In the genomic region with DNA sequence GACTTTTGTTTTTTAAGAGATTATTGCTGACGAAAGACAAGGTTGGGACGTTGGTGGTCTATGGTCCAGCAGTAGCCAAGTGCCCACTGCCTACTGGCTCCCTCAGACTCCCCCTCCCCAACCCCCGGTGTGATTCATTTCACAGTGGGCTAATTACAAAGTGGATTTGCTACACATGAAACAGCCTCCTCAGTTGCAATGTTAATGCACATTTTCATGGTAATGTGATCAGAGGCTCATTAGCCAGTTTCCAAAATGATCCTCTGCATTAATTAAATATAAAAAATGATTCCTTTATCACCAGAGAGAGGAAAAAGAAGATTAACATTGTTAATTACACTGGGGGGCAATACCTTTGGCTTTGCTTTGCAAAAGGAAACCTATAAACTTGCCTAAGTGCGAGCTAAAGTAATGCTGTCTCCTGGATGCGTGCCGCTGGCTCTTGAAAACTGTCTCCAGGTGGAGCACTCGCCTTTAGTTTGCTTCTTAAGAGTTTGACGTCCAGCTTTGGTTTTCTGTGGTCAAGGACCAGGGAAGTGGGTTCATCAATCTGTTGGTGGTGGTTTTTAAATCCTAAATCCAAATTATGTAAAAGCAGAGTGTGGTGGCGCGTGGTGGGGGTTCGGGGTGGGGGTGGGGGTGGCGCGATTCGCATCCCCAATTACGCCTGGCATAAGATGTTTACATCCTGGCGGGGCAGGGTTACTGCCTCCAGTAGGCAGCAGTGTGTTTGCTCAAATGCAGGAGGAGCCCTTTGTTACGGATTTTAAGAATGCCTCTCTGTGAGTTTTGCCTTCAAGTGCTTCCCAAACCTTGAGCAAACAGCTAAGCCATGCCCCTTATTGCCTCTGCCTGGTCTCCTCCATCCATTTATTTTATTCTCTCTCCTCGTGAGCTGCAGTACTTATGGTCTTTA, we compare ENCODE assay signal across 7 mouse cellular contexts.
A peak's percentile ranks its signal among the peaks of the same experiment; 100 is the strongest.
DNase-seq lines count a peak whose midpoint lies in the region; ATAC-seq and TF ChIP-seq lines count a peak whose summit lies in the region.

No protein-coding gene starts in this region.

- no peak for DNase-seq in liver, postnatal 0 days
- DNase-seq in embryonic facial prominence, embryonic 11.5 days (ENCODE audit: low spot score), result peak; percentile 54
- peak; percentile 34 for DNase-seq in limb, embryonic 10.5 days (ENCODE audit: low spot score)
- no peak for DNase-seq in T-cell, adult 2 months (ENCODE audit: low spot score)

- no peak overlapping the region for H3K4me3 ChIP-seq in liver, embryonic 12.5 days
- H3K4me3 ChIP-seq in liver, postnatal 0 days (ENCODE audit: low read depth, low read length), result no peak overlapping the region
- H3K4me3 ChIP-seq in embryonic facial prominence, embryonic 11.5 days (ENCODE audit: low read depth, low read length), result peak overlapping the region; percentile 18; the same call in 1 of the 2 replicates
- peak overlapping the region; percentile 38 for H3K4me3 ChIP-seq in heart, embryonic 15.5 days
- peak overlapping the region; percentile 43 for H3K4me3 ChIP-seq in limb, embryonic 10.5 days
- peak overlapping the region; percentile 24 for H3K4me3 ChIP-seq in stomach, embryonic 16.5 days (replicated peaks; ENCODE audit: low read length)

- H3K9ac ChIP-seq in liver, embryonic 12.5 days, result no peak overlapping the region
- H3K9ac ChIP-seq in liver, postnatal 0 days (replicated peaks), result no peak overlapping the region
- 0 out of 2 replicates have a peak overlapping the region, but pooled peaks have one; percentile 18 for H3K9ac ChIP-seq in embryonic facial prominence, embryonic 11.5 days (replicated peaks; ENCODE audit: low read length)
- H3K9ac ChIP-seq in heart, embryonic 15.5 days, result 0 out of 2 replicates have a peak overlapping the region, but pooled peaks have one; percentile 6
- no peak overlapping the region for H3K9ac ChIP-seq in stomach, embryonic 16.5 days (ENCODE audit: low read length)

- no peak for TF ChIP-seq CTCF in liver, postnatal 0 days (IDR thresholded peaks at IDR 0.05; ENCODE audit: low read depth)

- no peak for TF ChIP-seq EP300 in liver, postnatal 0 days (IDR thresholded peaks at IDR 0.05; ENCODE audit: low read depth)

- no peaks in the 10 kb centered on the region for H3K9me3 ChIP-seq in liver, embryonic 12.5 days (replicated peaks)
- no peaks in the 10 kb centered on the region for H3K9me3 ChIP-seq in liver, postnatal 0 days (ENCODE audit: low read length)
- no peaks in the 10 kb centered on the region for H3K9me3 ChIP-seq in embryonic facial prominence, embryonic 11.5 days (replicated peaks; ENCODE audit: control insufficient read depth, low read length)
- no peaks in the 10 kb centered on the region for H3K9me3 ChIP-seq in heart, embryonic 15.5 days (replicated peaks)
- H3K9me3 ChIP-seq in limb, embryonic 10.5 days (replicated peaks), result no peaks in the 10 kb centered on the region
- H3K9me3 ChIP-seq in stomach, embryonic 16.5 days (replicated peaks; ENCODE audit: control insufficient read depth, low read length), result no peaks in the 10 kb centered on the region

- no peak overlapping the region for H3K27ac ChIP-seq in liver, embryonic 12.5 days
- H3K27ac ChIP-seq in liver, postnatal 0 days (ENCODE audit: low read depth), result no peak overlapping the region
- no peak overlapping the region for H3K27ac ChIP-seq in embryonic facial prominence, embryonic 11.5 days (replicated peaks; ENCODE audit: low read depth, low read length)
- H3K27ac ChIP-seq in heart, embryonic 15.5 days, result no peak overlapping the region
- H3K27ac ChIP-seq in limb, embryonic 10.5 days, result 0 out of 2 replicates have a peak overlapping the region, but pooled peaks have one; percentile 9
- no peak overlapping the region for H3K27ac ChIP-seq in stomach, embryonic 16.5 days (ENCODE audit: low read length)

- H3K4me2 ChIP-seq in liver, embryonic 12.5 days, result peak overlapping the region; percentile 14; the same call in 1 of the 2 replicates
- H3K4me2 ChIP-seq in liver, postnatal 0 days (ENCODE audit: low read depth, low read length), result no peak overlapping the region
- peak overlapping the region; percentile 42 for H3K4me2 ChIP-seq in embryonic facial prominence, embryonic 11.5 days (ENCODE audit: low read depth, low read length)
- H3K4me2 ChIP-seq in heart, embryonic 15.5 days, result peak overlapping the region; percentile 66
- peak overlapping the region; percentile 46 for H3K4me2 ChIP-seq in stomach, embryonic 16.5 days (ENCODE audit: low read depth, low read length)

- H3K36me3 ChIP-seq in liver, embryonic 12.5 days, result no peaks in the 10 kb centered on the region
- no peaks in the 10 kb centered on the region for H3K36me3 ChIP-seq in liver, postnatal 0 days (replicated peaks; ENCODE audit: insufficient read depth, low read length)
- H3K36me3 ChIP-seq in embryonic facial prominence, embryonic 11.5 days (replicated peaks; ENCODE audit: control insufficient read depth, insufficient read depth, low read depth, low read length), result no peaks in the 10 kb centered on the region
- no peaks in the 10 kb centered on the region for H3K36me3 ChIP-seq in heart, embryonic 15.5 days
- no peaks in the 10 kb centered on the region for H3K36me3 ChIP-seq in limb, embryonic 10.5 days
- no peaks in the 10 kb centered on the region for H3K36me3 ChIP-seq in stomach, embryonic 16.5 days (ENCODE audit: control insufficient read depth, insufficient read depth, low read length)

- 4% methylated on average over 18 of the region's 18 CpGs for WGBS in liver, embryonic 12.5 days (ENCODE audit: insufficient replicate concordance)
- WGBS in liver, postnatal 0 days (ENCODE audit: insufficient replicate concordance), result 4% methylated on average over 18 of the region's 18 CpGs
- 2% methylated on average over 18 of the region's 18 CpGs for WGBS in embryonic facial prominence, embryonic 11.5 days
- 3% methylated on average over 18 of the region's 18 CpGs for WGBS in heart, embryonic 15.5 days
- WGBS in limb, embryonic 10.5 days, result 2% methylated on average over 18 of the region's 18 CpGs
- WGBS in stomach, embryonic 16.5 days, result 3% methylated on average over 18 of the region's 18 CpGs

- no peaks in the 10 kb centered on the region for H3K4me1 ChIP-seq in liver, embryonic 12.5 days
- no peaks in the 10 kb centered on the region for H3K4me1 ChIP-seq in liver, postnatal 0 days (ENCODE audit: insufficient read depth)
- no peaks in the 10 kb centered on the region for H3K4me1 ChIP-seq in embryonic facial prominence, embryonic 11.5 days (ENCODE audit: control insufficient read depth, insufficient read depth, low read length)
- H3K4me1 ChIP-seq in heart, embryonic 15.5 days (replicated peaks), result peaks cover 12% of the 10 kb centered on the region
- peaks cover 23% of the 10 kb centered on the region for H3K4me1 ChIP-seq in limb, embryonic 10.5 days
- peaks cover 11% of the 10 kb centered on the region; the same call in 1 of the 2 replicates for H3K4me1 ChIP-seq in stomach, embryonic 16.5 days (ENCODE audit: control insufficient read depth, insufficient read depth, low read length)

- no peak for ATAC-seq in liver, embryonic 12.5 days
- no peak for ATAC-seq in liver, postnatal 0 days
- ATAC-seq in embryonic facial prominence, embryonic 11.5 days (replicated peaks; ENCODE audit: insufficient number of reproducible peaks, low FRiP score, low TSS enrichment, low read depth), result no peak
- no peak for ATAC-seq in heart, embryonic 15.5 days (replicated peaks; ENCODE audit: insufficient number of reproducible peaks, insufficient read depth, low FRiP score, low read depth)
- ATAC-seq in stomach, embryonic 16.5 days (ENCODE audit: insufficient read depth, low FRiP score), result no peak

- H3K27me3 ChIP-seq in liver, embryonic 12.5 days (replicated peaks), result peaks cover 19% of the 10 kb centered on the region
- 0 out of 2 replicates have a peak, but pooled peaks cover 3% of the 10 kb centered on the region for H3K27me3 ChIP-seq in liver, postnatal 0 days (ENCODE audit: insufficient read depth, low read length)
- no peaks in the 10 kb centered on the region for H3K27me3 ChIP-seq in embryonic facial prominence, embryonic 11.5 days (ENCODE audit: control insufficient read depth, insufficient read depth, low read length)
- no peaks in the 10 kb centered on the region for H3K27me3 ChIP-seq in heart, embryonic 15.5 days
- H3K27me3 ChIP-seq in limb, embryonic 10.5 days (ENCODE audit: low read depth, poor library complexity, severe bottlenecking), result 0 out of 2 replicates have a peak, but pooled peaks cover 4% of the 10 kb centered on the region
- H3K27me3 ChIP-seq in stomach, embryonic 16.5 days (ENCODE audit: control insufficient read depth, insufficient read depth, low read length), result no peaks in the 10 kb centered on the region

Comparison
In these comparisons a context has a peak if more than half of its experiments do, and no peak if none do; other contexts are left out.
1. H3K4me3 ChIP-seq: peak in embryonic facial prominence, embryonic 11.5 days (single experiment), heart, embryonic 15.5 days (single experiment), limb, embryonic 10.5 days (single experiment) and stomach, embryonic 16.5 days (single experiment); none in liver, embryonic 12.5 days (single experiment) and liver, postnatal 0 days (single experiment).
2. H3K9ac ChIP-seq: peak in embryonic facial prominence, embryonic 11.5 days (single experiment) and heart, embryonic 15.5 days (single experiment); none in liver, embryonic 12.5 days (single experiment), liver, postnatal 0 days (single experiment) and stomach, embryonic 16.5 days (single experiment).
3. DNase-seq: peak in embryonic facial prominence, embryonic 11.5 days (single experiment) and limb, embryonic 10.5 days (single experiment); none in liver, postnatal 0 days (single experiment) and T-cell, adult 2 months (single experiment).